Mouse (Mus musculus) myocyte (in vitro differentiated cells): ENCODE results near the gene Iqgap2.

Experiments used
- CEBPB ChIP-seq: IDR thresholded peaks from 2 replicates; pipeline ENCODE4 v1.6.1; 2011; ENCODE audit warnings: mild to moderate bottlenecking, moderate library complexity; ENCODE audit not compliant: poor library complexity, insufficient read depth, severe bottlenecking
- E2F4 ChIP-seq: IDR thresholded peaks from one replicate; pipeline ENCODE4 v1.6.1; 2011; ENCODE audit warnings: mild to moderate bottlenecking, control low read depth, moderate library complexity; ENCODE audit not compliant: insufficient read depth
- MAX ChIP-seq: IDR thresholded peaks from one replicate; pipeline ENCODE4 v1.6.1; 2011; ENCODE audit warnings: low read depth, mild to moderate bottlenecking, control low read depth
- MYOD1 ChIP-seq, 3 experiments: IDR thresholded peaks; one replicate each; pipeline ENCODE4 v1.6.1; 2011; ENCODE audit warnings: control low read depth in 2 of 3, low read depth in 2 of 3, mild to moderate bottlenecking in 2 of 3, moderate library complexity in 1 of 3; ENCODE audit not compliant: insufficient read length in 2 of 3, control insufficient read depth in 1 of 3
- MYOG ChIP-seq, 3 experiments: IDR thresholded peaks; one replicate each; pipeline ENCODE4 v1.6.1; 2011; ENCODE audit warnings: control low read depth in 2 of 3, low read depth in 2 of 3, mild to moderate bottlenecking in 2 of 3; ENCODE audit not compliant: insufficient read length in 2 of 3, control insufficient read depth in 1 of 3, insufficient read depth in 1 of 3
- POLR2A ChIP-seq: IDR thresholded peaks from one replicate; pipeline ENCODE4 v1.6.1; 2011; ENCODE audit warnings: low read depth, mild to moderate bottlenecking, control low read depth, moderate library complexity; ENCODE audit not compliant: insufficient read length
- POLR2AphosphoS2 ChIP-seq: IDR thresholded peaks from one replicate; pipeline ENCODE4 v1.6.1; 2011; ENCODE audit warnings: low read depth, control low read depth; ENCODE audit not compliant: insufficient read length
- REST ChIP-seq: IDR thresholded peaks from one replicate; pipeline ENCODE4 v1.6.1; 2011; ENCODE audit warnings: mild to moderate bottlenecking, control low read depth, moderate library complexity; ENCODE audit not compliant: insufficient read depth, insufficient read length
- SRF ChIP-seq: IDR thresholded peaks from one replicate; pipeline ENCODE4 v1.6.1; 2011; ENCODE audit warnings: low read depth; ENCODE audit not compliant: control insufficient read depth, insufficient read length
- TCF12 ChIP-seq: IDR thresholded peaks from one replicate; pipeline ENCODE4 v1.6.1; 2011; ENCODE audit warnings: mild to moderate bottlenecking, control low read depth; ENCODE audit not compliant: poor library complexity, insufficient read depth, severe bottlenecking
- TCF3 ChIP-seq: IDR thresholded peaks from one replicate; pipeline ENCODE4 v1.6.1; 2011; ENCODE audit warnings: low read depth, control low read depth; ENCODE audit not compliant: insufficient read length
- USF1 ChIP-seq: IDR thresholded peaks from one replicate; pipeline ENCODE4 v1.6.1; 2011; ENCODE audit warnings: low read depth, mild to moderate bottlenecking, control low read depth, moderate library complexity

DNA sequence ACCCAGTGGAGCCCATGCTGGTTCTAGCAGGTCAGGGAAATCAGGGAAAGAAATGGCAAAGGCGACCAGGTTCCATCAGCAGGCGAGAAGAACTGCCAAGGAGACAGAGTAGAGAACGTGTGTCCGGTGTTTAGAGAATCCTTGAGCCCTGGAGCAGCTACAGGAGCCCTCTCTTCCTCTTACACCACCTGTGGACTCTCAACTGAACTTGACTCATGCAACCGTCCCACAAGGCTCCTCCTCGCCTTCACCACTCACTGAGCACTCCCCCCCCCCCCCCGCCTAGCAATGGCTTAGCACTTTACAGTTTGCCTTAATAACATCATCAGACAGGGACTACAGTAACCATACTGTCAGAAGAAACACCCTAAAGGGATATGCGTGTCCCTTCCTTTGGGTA, 21.1 kb downstream of the Iqgap2 start:
- TF ChIP-seq POLR2A, result no peak
- TF ChIP-seq TCF12, result no peak
- TF ChIP-seq MAX, result no peak
- TF ChIP-seq REST, result no peak
- no peak for TF ChIP-seq POLR2AphosphoS2
- TF ChIP-seq USF1, result no peak
- TF ChIP-seq CEBPB, result no peak
- no peak for TF ChIP-seq MYOG (IDR thresholded peaks at IDR 0.05; ENCODE audit: control insufficient read depth in 1 of 3, insufficient read depth in 1 of 3, insufficient read length in 2 of 3, low read depth in 2 of 3)
- TF ChIP-seq TCF3, result no peak
- no peak for TF ChIP-seq E2F4
- no peak for TF ChIP-seq MYOD1 (IDR thresholded peaks at IDR 0.05; ENCODE audit: control insufficient read depth in 1 of 3, insufficient read length in 2 of 3, low read depth in 2 of 3)
- no peak for TF ChIP-seq SRF
